Mouse (Mus musculus): ENCODE data around the gene Prrt1.
A peak's percentile ranks its signal among the peaks of the same experiment; 100 is the strongest.

The Prrt1 gene

DNA sequence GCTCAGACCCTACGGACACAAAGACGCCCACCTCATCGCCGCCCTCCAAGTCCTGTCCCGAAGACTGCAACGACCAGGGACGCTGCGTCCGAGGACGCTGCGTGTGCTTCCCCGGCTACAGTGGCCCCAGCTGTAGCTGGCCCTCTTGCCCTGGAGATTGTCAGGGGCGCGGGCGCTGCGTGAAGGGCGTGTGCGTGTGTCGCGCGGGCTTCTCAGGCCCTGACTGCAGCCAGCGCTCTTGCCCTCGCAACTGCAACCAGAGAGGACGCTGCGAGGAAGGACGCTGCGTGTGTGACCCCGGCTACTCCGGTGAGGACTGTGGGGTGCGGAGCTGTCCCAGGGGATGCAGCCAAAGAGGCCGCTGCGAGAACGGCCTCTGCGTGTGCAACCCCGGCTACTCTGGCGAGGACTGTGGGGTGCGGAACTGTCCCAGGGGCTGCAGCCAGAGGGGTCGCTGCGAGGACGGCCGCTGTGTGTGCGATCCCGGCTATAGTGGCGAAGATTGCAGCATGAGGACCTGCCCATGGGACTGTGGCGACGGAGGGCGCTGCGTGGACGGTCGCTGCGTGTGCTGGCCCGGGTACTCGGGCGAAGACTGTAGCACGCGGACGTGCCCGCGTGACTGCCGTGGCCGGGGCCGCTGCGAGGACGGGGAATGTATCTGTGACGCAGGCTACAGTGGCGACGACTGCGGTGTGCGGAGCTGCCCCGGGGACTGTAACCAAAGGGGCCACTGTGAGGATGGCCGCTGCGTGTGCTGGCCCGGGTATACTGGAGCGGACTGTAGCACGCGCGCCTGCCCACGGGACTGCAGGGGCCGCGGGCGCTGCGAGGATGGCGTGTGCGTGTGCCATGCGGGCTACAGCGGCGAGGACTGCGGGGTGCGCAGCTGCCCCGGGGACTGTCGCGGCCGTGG lies 42.1 kb downstream of the Prrt1 start:
- peak; percentile 25 for DNase-seq (ENCODE audit: low read depth, low spot score)

GRCm38 (mm10) chr17:34672246-34672792 lies 43.0 kb downstream of the Prrt1 start:
- DNase-seq (ENCODE audit: low read depth, low spot score): no peak

DNA sequence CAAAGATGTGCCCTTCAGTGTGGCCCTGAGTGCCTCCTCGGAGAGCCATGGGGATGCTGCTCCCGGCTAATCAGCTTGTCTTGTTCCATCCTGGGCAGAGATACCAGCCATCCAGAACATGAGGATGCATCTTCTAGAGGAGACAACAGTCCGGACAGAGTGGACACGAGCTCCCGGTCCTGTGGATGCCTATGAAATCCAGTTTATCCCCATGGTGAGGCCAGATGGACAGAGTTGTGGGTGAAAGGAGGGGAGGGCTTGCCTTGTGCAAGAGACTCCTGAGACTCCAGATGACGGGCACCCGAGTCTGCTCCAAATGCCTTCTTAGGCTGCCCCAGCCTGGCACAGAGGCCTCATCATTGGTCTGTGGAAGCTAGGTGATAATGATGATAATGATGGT lies 43.8 kb downstream of the Prrt1 start:
- DNase-seq (ENCODE audit: low read depth, low spot score): no peak

- DNase-seq (ENCODE audit: low read depth, low spot score): no peak
These were observed 45.3 kb downstream of the Prrt1 start for GRCm38 (mm10) chr17:34674524-34675204.

DNA sequence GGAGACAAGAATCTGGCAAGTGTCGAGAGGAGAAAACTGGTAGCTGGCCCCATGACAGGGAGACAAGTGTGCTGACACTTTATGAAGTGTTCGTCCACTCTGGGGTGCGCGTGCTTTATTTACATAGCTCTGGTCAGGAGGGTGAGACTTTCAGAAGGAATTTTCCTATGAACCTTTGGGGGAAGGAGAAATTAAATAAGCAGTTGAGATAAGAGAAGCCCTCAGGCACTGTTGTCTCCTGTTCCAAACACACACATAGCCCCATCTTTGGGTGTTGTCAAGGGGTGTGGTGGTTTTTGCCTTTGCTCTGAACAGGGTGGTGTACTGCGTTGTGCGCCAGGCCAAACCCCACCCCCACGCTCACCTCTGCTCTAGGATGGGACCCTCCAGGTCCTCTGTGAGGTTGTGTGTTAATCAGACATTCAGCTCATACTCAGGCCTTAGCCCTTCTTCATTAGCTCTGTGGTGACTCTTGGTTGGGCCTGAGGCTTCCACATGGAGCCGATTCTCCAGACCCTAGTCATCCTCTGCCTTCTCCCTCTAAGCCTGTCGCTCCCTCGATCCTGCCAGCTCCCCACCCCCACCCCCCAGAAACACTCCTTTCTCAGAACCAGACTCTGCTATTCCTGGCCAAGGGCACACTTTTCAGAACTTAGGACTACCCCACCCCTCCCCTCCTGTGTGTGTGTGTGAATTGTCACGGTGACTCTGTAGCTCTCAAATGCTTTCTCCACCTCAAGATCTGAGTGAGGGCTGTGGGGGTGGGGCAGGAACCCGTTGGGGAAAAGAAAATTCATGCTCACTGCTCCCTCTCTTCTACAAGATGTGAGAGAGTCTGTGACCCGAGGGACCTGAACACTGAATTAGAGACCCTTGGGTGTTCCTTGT lies 46.1 kb downstream of the Prrt1 start:
- no peak for DNase-seq (ENCODE audit: low read depth, low spot score)

- DNase-seq (ENCODE audit: low read depth, low spot score): no peak
These were observed 46.7 kb downstream of the Prrt1 start for GRCm38 (mm10) chr17:34676093-34676460.

DNA sequence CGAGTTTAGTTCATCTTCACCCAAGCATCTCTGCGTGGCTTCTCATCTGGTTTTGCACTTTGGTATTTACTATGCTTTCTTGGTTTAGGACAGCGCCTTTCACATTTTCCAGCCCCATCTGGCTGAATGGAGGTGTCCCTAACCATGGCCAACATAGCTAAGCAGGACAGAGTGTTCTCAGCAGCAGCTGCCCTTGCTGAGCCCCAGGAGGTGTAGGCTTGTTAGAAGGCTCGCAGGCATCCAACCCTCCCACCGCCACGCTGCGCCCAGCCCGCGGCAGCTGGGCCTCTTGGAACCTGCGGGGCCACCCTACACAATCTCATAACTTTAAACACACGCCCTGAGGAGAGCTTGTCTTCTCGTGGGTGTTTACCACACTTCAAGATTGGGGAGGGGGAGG lies 47.3 kb downstream of the Prrt1 start:
- DNase-seq (ENCODE audit: low read depth, low spot score): no peak

DNA sequence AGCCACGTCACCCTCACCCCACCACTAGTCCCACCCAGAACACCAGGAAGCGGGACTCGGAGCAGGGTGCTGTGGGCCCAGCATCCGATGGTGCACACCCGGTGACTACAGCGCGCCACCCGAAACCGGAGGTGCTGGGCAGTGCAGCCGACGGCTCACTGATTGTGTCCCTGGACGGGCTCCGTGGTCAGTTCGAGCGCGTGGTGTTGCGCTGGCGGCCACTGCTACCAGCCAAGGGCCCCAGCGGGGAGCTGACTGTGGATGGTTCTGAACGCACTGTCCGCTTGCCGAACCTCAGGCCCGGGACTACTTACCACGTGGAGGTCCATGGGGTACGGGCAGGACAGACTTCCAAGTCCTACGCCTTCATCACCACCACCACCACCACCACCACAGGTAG lies 50.9 kb downstream of the Prrt1 start:
- no peak for DNase-seq (ENCODE audit: low read depth, low spot score)

DNA sequence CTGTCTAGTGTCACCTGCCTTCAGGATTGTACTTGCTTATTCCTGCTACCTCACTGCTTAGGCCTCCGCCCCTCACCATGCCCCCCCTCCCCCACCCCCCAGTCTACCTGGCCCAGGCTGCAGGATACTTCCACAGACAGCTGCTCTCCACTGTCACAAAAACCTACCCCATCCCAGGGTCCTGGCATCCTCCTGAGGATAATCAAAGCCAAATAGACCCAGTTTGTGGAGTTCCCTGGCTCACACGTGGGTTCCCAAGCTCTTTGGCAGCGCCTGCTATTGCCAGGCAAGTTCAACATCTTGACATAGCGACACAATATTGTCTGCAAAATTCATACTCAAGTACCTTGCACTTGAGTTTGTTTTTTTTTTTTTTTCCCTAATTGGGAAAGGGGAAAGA lies 51.3 kb downstream of the Prrt1 start:
- no peak for DNase-seq (ENCODE audit: low read depth, low spot score)

DNA sequence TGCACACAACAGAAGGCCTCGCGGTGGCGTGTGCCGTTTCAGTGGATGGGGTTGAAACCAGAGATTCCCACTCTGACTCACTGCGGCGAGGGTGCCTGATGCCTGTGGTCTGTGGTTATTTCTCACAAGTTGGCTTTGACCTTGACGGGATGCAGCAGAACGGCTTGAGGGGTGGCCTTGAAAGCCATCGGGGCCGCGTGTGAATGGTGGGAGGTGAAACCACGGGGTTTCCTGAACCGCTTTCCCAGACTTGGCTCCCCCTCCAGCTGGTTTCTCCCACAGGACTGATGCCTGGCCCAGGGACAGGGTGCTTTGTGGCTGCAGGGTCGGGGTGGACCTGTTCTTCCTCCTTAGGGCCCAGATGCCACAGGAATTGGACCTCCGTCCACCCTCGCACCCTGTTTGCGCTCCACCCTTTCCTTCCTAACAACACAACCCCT lies 51.8 kb downstream of the Prrt1 start:
- DNase-seq (ENCODE audit: low read depth, low spot score): no peak

GRCm38 (mm10) chr17:34681881-34682536 lies 52.7 kb downstream of the Prrt1 start:
- DNase-seq (ENCODE audit: low read depth, low spot score): no peak
